Mouse (Mus musculus): ENCODE measurements around the gene Serpinc1.

DNA sequence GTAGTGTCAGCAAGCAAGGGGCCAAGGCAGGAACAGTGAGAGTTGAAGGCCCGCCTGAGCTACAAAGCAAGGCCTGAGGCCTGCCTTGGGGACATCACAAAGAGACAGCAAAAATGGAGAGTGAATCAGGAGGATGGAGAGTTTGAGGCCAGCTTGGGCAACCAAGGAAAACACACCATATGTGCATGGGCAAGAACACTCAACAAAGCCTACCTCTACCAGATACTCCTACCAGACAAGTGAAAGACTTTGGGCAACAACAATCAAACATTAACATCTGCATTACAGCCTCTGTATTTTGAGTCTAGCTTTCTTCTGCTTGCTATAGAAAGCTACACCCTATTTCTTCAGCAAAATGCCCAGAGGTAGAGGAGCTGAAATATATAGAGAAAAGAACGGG, 29.7 kb downstream of the Serpinc1 start:
- TF ChIP-seq CTCF (IDR thresholded peaks at IDR 0.05; ENCODE audit: control insufficient read depth, insufficient read depth, low read length) (no peak), POLR2A (IDR thresholded peaks at IDR 0.05; ENCODE audit: borderline replicate concordance, control insufficient read depth, low read depth, low read length) (no peak)

Measured in bone marrow, adult 2 months (tissue).